Mouse (Mus musculus) bone marrow, adult 2 months (tissue): Measurements from ENCODE around the gene Timm44. TPM values are rescaled to one million over a fixed set of nuclear protein-coding genes. Genes with fewer than 3 reads are reported as not detected.

ENCODE experiments used
- H3K27ac ChIP-seq: fragments of 200-500 bp; 2 replicates; pipeline ENCODE4 v1.5.1; 2012; ENCODE audit warnings: low read depth, mild to moderate bottlenecking, control low read depth, inconsistent platforms, low read length; ENCODE audit not compliant: control insufficient read depth, poor library complexity, insufficient read depth
- H3K4me1 ChIP-seq: fragments of 200-500 bp; 2 replicates; pipeline ENCODE4 v1.6.1; 2011; ENCODE audit warnings: low read length; ENCODE audit not compliant: control insufficient read depth, insufficient read depth
- H3K4me3 ChIP-seq: fragments of 200-500 bp; replicated peaks from 2 replicates; pipeline ENCODE3; 2011; ENCODE audit warnings: mild to moderate bottlenecking, low read depth, low read length, control low read depth; ENCODE audit not compliant: control insufficient read depth
- CTCF ChIP-seq: fragments of 200-500 bp; IDR thresholded peaks from 2 replicates; pipeline ENCODE4 v1.5.1; 2011; ENCODE audit warnings: low read length, control low read depth; ENCODE audit not compliant: control insufficient read depth, insufficient read depth
- POLR2A ChIP-seq: fragments of 200-500 bp; IDR thresholded peaks from 2 replicates; pipeline ENCODE4 v1.6.1; 2011; ENCODE audit warnings: low read depth, mild to moderate bottlenecking, control low read depth, low read length, borderline replicate concordance; ENCODE audit not compliant: control insufficient read depth
- WGBS: fragments of 180-500 bp; shearing (Covaris S2); methylation state at CpG from one replicate; pipeline ENCODE4 v1.1.7; 2018; 5-methylcytosine and 5-hydroxymethylcytosine counted together
- polyA plus RNA-seq: library from polyadenylated mRNA; stranded (reverse); fragments of >200 nt; gene quantifications from 2 replicates; pipeline ENCODE4 v1.2.4, GENCODE M21; 2011; ENCODE audit warnings: low replicate concordance; ENCODE audit not compliant: missing spikeins, insufficient read depth, insufficient read length

The Timm44 gene
- polyA plus RNA-seq, 1 experiment = 48.3 TPM

- no peak within 1 kb of the TSS for H3K27ac ChIP-seq
- H3K4me3 ChIP-seq = no peak within 1 kb of the TSS
- WGBS = 5% methylated on average over 44 of the region's 44 CpGs
- no peak for TF ChIP-seq POLR2A
- TF ChIP-seq CTCF = no peak
- peaks cover 3% of the 10 kb centered on the region for H3K4me1 ChIP-seq
Measured at GRCm38 (mm10) chr8:4216791-4217621, 58.7 kb downstream of the Timm44 start, which contains the start of gene Prr36. Prr36 (minus strand) TSS chr8:4217459.

GRCm38 (mm10) chr8:4216296-4216695, 59.4 kb downstream of the Timm44 start:
- WGBS = 33% methylated on average over 18 of the region's 18 CpGs
- TF ChIP-seq CTCF (no peak), POLR2A (no peak)
- Histone ChIP-seq H3K4me3 (no peak overlapping the region), H3K4me1 (peaks cover 3% of the 10 kb centered on the region), H3K27ac (no peak overlapping the region)

GRCm38 (mm10) chr8:4214006-4214980, 61.4 kb downstream of the Timm44 start:
- Histone ChIP-seq H3K4me3 (peak overlapping the region; percentile 27), H3K4me1 (peaks cover 3% of the 10 kb centered on the region), H3K27ac (no peak overlapping the region)
- WGBS = 1% methylated on average over 33 of the region's 33 CpGs
- TF ChIP-seq CTCF (no peak), POLR2A (no peak)

GRCm38 (mm10) chr8:4213210-4214005, 62.3 kb downstream of the Timm44 start:
- peaks cover 3% of the 10 kb centered on the region for H3K4me1 ChIP-seq
- H3K4me3 ChIP-seq = peak overlapping the region; percentile 27
- under 1% methylated on average over 18 of the region's 18 CpGs for whole genome bisulfite sequencing
- H3K27ac ChIP-seq = no peak overlapping the region
- TF ChIP-seq POLR2A = no peak
- no peak for TF ChIP-seq CTCF

- under 1% methylated on average over 25 of the region's 25 CpGs for WGBS
- no peak for TF ChIP-seq CTCF
- TF ChIP-seq POLR2A = no peak
- Histone ChIP-seq H3K4me1 (peaks cover 3% of the 10 kb centered on the region), H3K27ac (no peak overlapping the region), H3K4me3 (no peak overlapping the region)
Measured at GRCm38 (mm10) chr8:4212809-4213209, 62.9 kb downstream of the Timm44 start.

GRCm38 (mm10) chr8:4211097-4211496, 64.6 kb downstream of the Timm44 start:
- Histone ChIP-seq H3K4me1 (peaks cover 3% of the 10 kb centered on the region; the same call in 1 of the 2 replicates), H3K4me3 (no peak overlapping the region), H3K27ac (no peak overlapping the region)
- 73% methylated on average over 6 of the region's 6 CpGs for WGBS
- no peak for TF ChIP-seq CTCF
- TF ChIP-seq POLR2A = no peak

Other genes with a start within 250 kb of the Timm44 start
- gene Cd209f, start 170.1 kb downstream of the Timm44 start, polyA plus RNA-seq = 6.1 and 12.5 TPM in 2 replicates
- 1.4 TPM in 1 of 2 replicates, not detected in the other for gene Cd209g, start 141.8 kb downstream of the Timm44 start, polyA plus RNA-seq
- gene Evi5l, start 109.3 kb downstream of the Timm44 start, polyA plus RNA-seq = 8.7 and 8.8 TPM in 2 replicates
- not detected in 2 replicates for gene Prr36, start 58.5 kb downstream of the Timm44 start, polyA plus RNA-seq
- not detected in 2 replicates for gene Lrrc8e, start 49.1 kb downstream of the Timm44 start, polyA plus RNA-seq
- gene Map2k7, start 37.2 kb downstream of the Timm44 start, polyA plus RNA-seq = 88.3 and 112 TPM in 2 replicates
- gene Gm49320, start 37.0 kb downstream of the Timm44 start, polyA plus RNA-seq = 1.3 TPM in 1 of 2 replicates, not detected in the other
- 12.4 and 16.3 TPM in 2 replicates for gene Tgfbr3l, start 27.7 kb downstream of the Timm44 start, polyA plus RNA-seq
- gene Snapc2, start 22.8 kb downstream of the Timm44 start, polyA plus RNA-seq = 6.0 and 14.2 TPM in 2 replicates
- gene Ctxn1, start 16.6 kb downstream of the Timm44 start, polyA plus RNA-seq = 3.8 TPM in 1 of 2 replicates, not detected in the other
- 8.7 and 17.5 TPM in 2 replicates for gene Ccl25, start 49.3 kb upstream of the Timm44 start, polyA plus RNA-seq
- gene Elavl1, start 49.5 kb upstream of the Timm44 start, polyA plus RNA-seq = 21.7 and 28.5 TPM in 2 replicates
- 3.0 and 8.1 TPM in 2 replicates for gene Cers4, start 217.1 kb upstream of the Timm44 start, polyA plus RNA-seq